In the genomic region with DNA sequence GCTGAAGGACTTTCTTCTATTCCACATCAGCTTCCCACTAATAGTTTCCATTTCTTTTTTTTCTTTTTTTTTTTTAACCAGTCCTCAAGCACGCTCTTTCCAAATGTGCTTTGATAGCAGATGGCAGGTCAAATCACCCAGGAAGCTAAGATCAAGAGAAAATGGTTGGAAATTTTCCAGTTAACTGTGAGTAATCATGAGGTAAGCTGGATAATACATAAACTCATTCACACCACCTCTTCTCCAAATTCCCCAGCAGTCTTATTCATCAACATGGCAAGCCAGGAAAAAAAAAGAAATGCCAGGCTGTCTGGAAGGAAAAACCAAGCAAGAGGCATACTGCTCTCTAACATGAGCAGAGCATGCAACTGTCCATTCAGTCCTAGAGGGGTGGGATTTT, we compare ENCODE assay signal across 27 mouse cellular contexts.
DNase-seq lines count a peak whose midpoint lies in the region; ATAC-seq and TF ChIP-seq lines count a peak whose summit lies in the region.
"Had no signal": no experiment of that assay in that cellular context is flagged by ENCODE, and none has a peak within 500 bp of the region (broad histone marks: within the 10 kb centered on the region; RNA-seq: fewer than 3 reads in every experiment).

No protein-coding gene starts in this region.

- H3K9me3 ChIP-seq in MEL (replicated peaks; ENCODE audit: insufficient read depth, low read length), result no peaks in the 10 kb centered on the region
- no peaks in the 10 kb centered on the region for H3K9me3 ChIP-seq in midbrain, embryonic 10.5 days (replicated peaks)
- H3K9me3 ChIP-seq: embryonic facial prominence, embryonic 10.5 days; embryonic facial prominence, embryonic 15.5 days; heart, embryonic 10.5 days; heart, embryonic 15.5 days; limb, embryonic 13.5 days; lung, embryonic 15.5 days; midbrain, embryonic 12.5 days; neural tube, embryonic 15.5 days; stomach, embryonic 15.5 days had no signal

- TF ChIP-seq CTCF in MEL (IDR thresholded peaks at IDR 0.05 in 2 of 3, conservative IDR thresholded peaks at IDR 0.05 in 1 of 3; ENCODE audit: control insufficient read depth in 1 of 3, insufficient read depth in 1 of 3, low read depth in 2 of 3, low read length in 3 of 3, poor library complexity in 1 of 3, severe bottlenecking in 1 of 3), result no peak
- no peak for TF ChIP-seq CTCF in kidney, adult 2 months (conservative IDR thresholded peaks at IDR 0.05; ENCODE audit: insufficient read depth, insufficient read length, low read depth, low read length)

- DNase-seq in 3T3-L1 (ENCODE audit: low read depth, low spot score), result peak; percentile 97
- DNase-seq in MEL (ENCODE audit: low read depth, low spot score), result no peak
- peak; percentile 47 for DNase-seq in adipocyte (ENCODE audit: low spot score)
- DNase-seq in kidney, adult 2 months, result no peak
- DNase-seq in midbrain, embryonic 10.5 days (ENCODE audit: low spot score), result no peak
- no peak for DNase-seq in right cerebral cortex, postnatal 10 days (ENCODE audit: low spot score in 2 of 2)
- DNase-seq: adrenal gland, postnatal 25 days; cerebellum, adult 8-10 months; cerebellum, postnatal 25 days; gastrocnemius, postnatal 25 days; heart, adult 11 months; kidney, adult 11 months; kidney, postnatal 36 days; right cerebral cortex, adult 18-20 months; thymus, adult 18-20 months; thymus, postnatal 25 days had no signal

- H3K79me2 ChIP-seq in MEL (ENCODE audit: control insufficient read depth, insufficient read depth, low read length, poor library complexity), result no peaks in the 10 kb centered on the region

- ATAC-seq in megakaryocyte progenitor cell, adult 5-6 weeks (replicated peaks; ENCODE audit: poor library complexity), result 0 out of 2 replicates have a peak, but pooled peaks have one; percentile 6
- ATAC-seq: forebrain, embryonic 14.5 days had no signal

- H3K9ac ChIP-seq in MEL (ENCODE audit: control insufficient read depth, low read depth, low read length, poor library complexity, severe bottlenecking), result no peak overlapping the region
- H3K9ac ChIP-seq: embryonic facial prominence, embryonic 15.5 days; heart, embryonic 15.5 days; limb, embryonic 13.5 days; lung, embryonic 15.5 days; midbrain, embryonic 12.5 days; neural tube, embryonic 15.5 days; stomach, embryonic 15.5 days had no signal

- peak overlapping the region; percentile 55 for H3K27ac ChIP-seq in MEL (ENCODE audit: control insufficient read depth, low read depth, low read length)
- H3K27ac ChIP-seq in kidney, adult 2 months (ENCODE audit: insufficient read depth, low read depth, low read length), result no peak overlapping the region
- no peak overlapping the region for H3K27ac ChIP-seq in midbrain, embryonic 10.5 days (replicated peaks)
- H3K27ac ChIP-seq: embryonic facial prominence, embryonic 10.5 days; embryonic facial prominence, embryonic 15.5 days; heart, embryonic 10.5 days; heart, embryonic 15.5 days; limb, embryonic 13.5 days; lung, embryonic 15.5 days; midbrain, embryonic 12.5 days; neural tube, embryonic 15.5 days; stomach, embryonic 15.5 days had no signal

- WGBS in kidney, adult 2 months, result 65% methylated on average over 1 of the region's 1 CpGs
- WGBS in midbrain, embryonic 10.5 days, result 94% methylated on average over 1 of the region's 1 CpGs

- H3K36me3 ChIP-seq in MEL (ENCODE audit: control insufficient read depth in 1 of 2, insufficient read depth in 2 of 2, low read length in 2 of 2), result peaks cover 0 to 20% of the 10 kb centered on the region in 2 experiments; a peak in 2 of 4 replicates
- no peaks in the 10 kb centered on the region for H3K36me3 ChIP-seq in kidney, adult 2 months (ENCODE audit: control insufficient read depth, insufficient read depth, low read length)
- no peaks in the 10 kb centered on the region for H3K36me3 ChIP-seq in midbrain, embryonic 10.5 days
- H3K36me3 ChIP-seq: embryonic facial prominence, embryonic 10.5 days; embryonic facial prominence, embryonic 15.5 days; heart, embryonic 10.5 days; heart, embryonic 15.5 days; limb, embryonic 13.5 days; lung, embryonic 15.5 days; midbrain, embryonic 12.5 days; neural tube, embryonic 15.5 days; stomach, embryonic 15.5 days had no signal

- no peak overlapping the region for H3K4me3 ChIP-seq in MEL (ENCODE audit: control insufficient read depth in 1 of 2, insufficient read depth in 1 of 2, low read depth in 2 of 2, low read length in 2 of 2)
- no peak overlapping the region for H3K4me3 ChIP-seq in kidney, adult 2 months (ENCODE audit: insufficient read depth, low read depth, low read length)
- H3K4me3 ChIP-seq in midbrain, embryonic 10.5 days, result no peak overlapping the region
- H3K4me3 ChIP-seq: embryonic facial prominence, embryonic 10.5 days; embryonic facial prominence, embryonic 15.5 days; heart, embryonic 10.5 days; heart, embryonic 15.5 days; limb, embryonic 13.5 days; lung, embryonic 15.5 days; midbrain, embryonic 12.5 days; neural tube, embryonic 15.5 days; stomach, embryonic 15.5 days had no signal

- TF ChIP-seq POLR2A in MEL (IDR thresholded peaks at IDR 0.05; ENCODE audit: control insufficient read depth in 1 of 2, insufficient read depth in 1 of 2, low read depth in 1 of 2, low read length in 2 of 2, poor library complexity in 1 of 2), result no peak
- TF ChIP-seq POLR2A in kidney, adult 2 months (IDR thresholded peaks at IDR 0.05; ENCODE audit: low read depth, low read length), result no peak

- no peak for TF ChIP-seq RAD21 in MEL (IDR thresholded peaks at IDR 0.05; ENCODE audit: low read depth, low read length)

- H3K27me3 ChIP-seq in MEL (ENCODE audit: control insufficient read depth in 1 of 2, insufficient read depth in 2 of 2, low read length in 2 of 2), result no peaks in the 10 kb centered on the region
- H3K27me3 ChIP-seq in kidney, adult 2 months (replicated peaks; ENCODE audit: control insufficient read depth, insufficient read depth, low read length), result no peaks in the 10 kb centered on the region
- no peaks in the 10 kb centered on the region for H3K27me3 ChIP-seq in midbrain, embryonic 10.5 days (ENCODE audit: low read depth, poor library complexity, severe bottlenecking)
- H3K27me3 ChIP-seq: embryonic facial prominence, embryonic 15.5 days; heart, embryonic 15.5 days; limb, embryonic 13.5 days; lung, embryonic 15.5 days; midbrain, embryonic 12.5 days; neural tube, embryonic 15.5 days; stomach, embryonic 15.5 days had no signal

- no peak for TF ChIP-seq EP300 in MEL (IDR thresholded peaks at IDR 0.05; ENCODE audit: low read depth in 1 of 2, low read length in 2 of 2)

- H3K4me1 ChIP-seq in MEL (ENCODE audit: control insufficient read depth in 1 of 2, insufficient read depth in 2 of 2, low read length in 2 of 2), result peaks cover 14 to 22% of the 10 kb centered on the region in 2 experiments
- H3K4me1 ChIP-seq in kidney, adult 2 months (ENCODE audit: control insufficient read depth, insufficient read depth, low read length), result no peaks in the 10 kb centered on the region
- no peaks in the 10 kb centered on the region for H3K4me1 ChIP-seq in midbrain, embryonic 10.5 days
- H3K4me1 ChIP-seq: embryonic facial prominence, embryonic 15.5 days; heart, embryonic 10.5 days; heart, embryonic 15.5 days; midbrain, embryonic 12.5 days; neural tube, embryonic 15.5 days; stomach, embryonic 15.5 days had no signal

TF ChIP-seq in MEL, 35 proteins besides CTCF, POLR2A, EP300 and RAD21:
- TF ChIP-seq MXI1 (IDR thresholded peaks at IDR 0.05; ENCODE audit: low read depth, low read length) (0 out of 2 replicates have a peak, but pooled peaks have one; percentile 7), POLR2AphosphoS5 (IDR thresholded peaks at IDR 0.05; ENCODE audit: borderline replicate concordance, low read depth, low read length) (no peak), ETS1 (IDR thresholded peaks at IDR 0.05; ENCODE audit: low read depth, low read length) (0 out of 2 replicates have a peak, but pooled peaks have one; percentile 5), MYC (IDR thresholded peaks at IDR 0.05; ENCODE audit: low read depth, low read length) (0 out of 2 replicates have a peak, but pooled peaks have one; percentile 17), ZNF384 (IDR thresholded peaks at IDR 0.05; ENCODE audit: low read depth, low read length) (0 out of 2 replicates have a peak, but pooled peaks have one; percentile 35)

Comparison
In these comparisons a context has a peak if more than half of its experiments do, and no peak if none do; other contexts are left out.
1. DNase-seq: peak in 3T3-L1 (single experiment) and adipocyte (single experiment); none in MEL (single experiment), kidney, adult 2 months (single experiment), midbrain, embryonic 10.5 days (single experiment) and right cerebral cortex, postnatal 10 days (0 of 2).